Comparison of ENCODE assay signal across 8 mouse cellular contexts in genomic region chr19:61175756-61176324, GRCm38 (mm10). TPM values are rescaled to one million over a fixed set of nuclear protein-coding genes. Genes with fewer than 3 reads are reported as not detected.
DNase-seq lines count a peak whose midpoint lies in the region; ATAC-seq and TF ChIP-seq lines count a peak whose summit lies in the region.

TSS of gene Gm7102 (minus strand) at chr19:61176309.

- peaks cover 19% of the 10 kb centered on the region; the same call in 1 of the 2 replicates for H3K27me3 ChIP-seq in heart, embryonic 13.5 days (replicated peaks)
- H3K27me3 ChIP-seq in hindbrain, postnatal 0 days (ENCODE audit: insufficient read depth, low read length) = no peaks in the 10 kb centered on the region

- intact Hi-C loops in heart, postnatal 25 days (cut with DNase I) = no loop called here

- no peak for ATAC-seq in heart, embryonic 13.5 days (ENCODE audit: extremely low read depth, insufficient number of reproducible peaks, low FRiP score, low TSS enrichment)
- ATAC-seq in hindbrain, postnatal 0 days = no peak
- no peak for ATAC-seq in erythroid progenitor cell, adult 5-6 weeks (replicated peaks; ENCODE audit: low FRiP score, poor library complexity, severe bottlenecking)

- peak within 1 kb of the TSS; percentile 74 for H3K4me2 ChIP-seq in heart, embryonic 13.5 days
- H3K4me2 ChIP-seq in hindbrain, postnatal 0 days (ENCODE audit: low read depth, low read length) = peak within 1 kb of the TSS; percentile 46

- H3K9ac ChIP-seq in heart, embryonic 13.5 days = peak within 1 kb of the TSS; percentile 76
- no peak within 1 kb of the TSS for H3K9ac ChIP-seq in hindbrain, postnatal 0 days (replicated peaks; ENCODE audit: low read length)

- 16% methylated on average over 39 of the region's 39 CpGs for WGBS in heart, embryonic 13.5 days
- 33% methylated on average over 39 of the region's 39 CpGs for WGBS in hindbrain, postnatal 0 days

- H3K4me3 ChIP-seq in heart, embryonic 13.5 days = peak within 1 kb of the TSS; percentile 54
- H3K4me3 ChIP-seq in hindbrain, postnatal 0 days (ENCODE audit: low read length) = peak within 1 kb of the TSS; percentile 24

- no peak for TF ChIP-seq CTCF in hindbrain, postnatal 0 days (IDR thresholded peaks at IDR 0.05; ENCODE audit: low read depth)

- DNase-seq in heart, postnatal 25 days (ENCODE audit: low spot score) = no peak
- peak; percentile 20 for DNase-seq in embryo, embryonic 11 days
- no peak for DNase-seq in hindbrain, postnatal 0 days (ENCODE audit: low spot score)
- peak; percentile 13 for DNase-seq in mesoderm, embryonic 11.5 days (ENCODE audit: low read depth, low spot score)
- no peak for DNase-seq in left cerebral cortex, adult 8-10 months (ENCODE audit: low spot score in 2 of 2)
- DNase-seq in MN1 (ENCODE audit: low spot score) = no peak

- H3K36me3 ChIP-seq in heart, embryonic 13.5 days = no peaks in the 10 kb centered on the region
- no peaks in the 10 kb centered on the region for H3K36me3 ChIP-seq in hindbrain, postnatal 0 days (ENCODE audit: insufficient read depth, low read length)

- no peak within 1 kb of the TSS for H3K27ac ChIP-seq in heart, embryonic 13.5 days (replicated peaks)
- H3K27ac ChIP-seq in hindbrain, postnatal 0 days = no peak within 1 kb of the TSS

- peaks cover 6% of the 10 kb centered on the region; the same call in 1 of the 2 replicates for H3K9me3 ChIP-seq in heart, embryonic 13.5 days
- H3K9me3 ChIP-seq in hindbrain, postnatal 0 days (ENCODE audit: low read length) = no peaks in the 10 kb centered on the region

- H3K4me1 ChIP-seq in heart, embryonic 13.5 days = no peaks in the 10 kb centered on the region
- H3K4me1 ChIP-seq in hindbrain, postnatal 0 days (ENCODE audit: insufficient read depth, low read length) = no peaks in the 10 kb centered on the region

RNA-seq across cellular contexts. Expression of gene Gm7102, which starts in this region (rescaled TPM):
- 0.16 TPM in 1 of 2 replicates, not detected in the other for polyA plus RNA-seq in heart, embryonic 13.5 days (2015; fragmentation: Nextera tagmentation; extraction: Ambion mirVana)
- under 1 TPM in 1 of 2 experiments, not detected in 1; 0.16 TPM for total RNA-seq in heart, postnatal 25 days (2021)
- 0.22 and 1.0 TPM in 2 replicates for total RNA-seq in hindbrain, postnatal 0 days (2014; rRNA removed)
- polyA plus RNA-seq in hindbrain, postnatal 0 days (2015; fragmentation: Nextera tagmentation; extraction: Ambion mirVana) = 0.19 TPM in 1 of 2 replicates, not detected in the other
- not detected for total RNA-seq in left cerebral cortex, adult 8-10 months (2022)
- total RNA-seq in erythroid progenitor cell, adult 5-6 weeks (2015; ENCODE audit: low replicate concordance) = not detected in 2 replicates
- total RNA-seq in erythroid progenitor cell, adult 5-6 weeks (2017; ENCODE audit: low replicate concordance) = not detected in 2 replicates

Comparison
In these comparisons a context has a peak if more than half of its experiments do, and no peak if none do; other contexts are left out.
1. DNase-seq: peak in embryo, embryonic 11 days (single experiment) and mesoderm, embryonic 11.5 days (single experiment); none in heart, postnatal 25 days (single experiment), hindbrain, postnatal 0 days (single experiment), left cerebral cortex, adult 8-10 months (0 of 2) and MN1 (single experiment).